Mouse (Mus musculus) liver, postnatal 0 days (tissue): ENCODE data around the gene Fcf1.

ENCODE experiments used
- CTCF ChIP-seq: sonication (generic); IDR thresholded peaks from 2 replicates; pipeline ENCODE4 v1.5.1; 2016; ENCODE audit warnings: antibody characterized with exemption, low read depth
- EP300 ChIP-seq: IDR thresholded peaks from 2 replicates; pipeline ENCODE4 v1.6.1; 2016; ENCODE audit warnings: antibody characterized with exemption, low read depth, mild to moderate bottlenecking

DNA sequence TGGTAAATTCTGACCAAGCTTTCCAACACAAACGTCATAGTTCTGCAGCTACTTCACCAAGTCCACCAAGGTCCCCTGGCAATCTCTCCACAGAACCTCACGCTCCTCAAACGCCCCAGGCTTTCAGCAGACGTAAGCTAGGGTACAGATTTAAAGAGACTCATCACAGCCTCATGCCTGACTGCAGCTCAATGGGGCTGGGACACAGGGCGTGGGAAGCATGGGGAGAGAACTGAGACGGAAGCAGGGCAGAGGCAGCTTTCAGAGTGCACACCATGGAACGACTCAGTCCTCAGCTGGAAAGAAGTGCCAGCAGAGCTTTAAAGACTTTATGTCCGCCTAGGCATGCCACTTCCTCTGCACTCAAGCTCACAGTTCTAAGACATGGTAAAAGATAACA lies 19.2 kb upstream of the Fcf1 start:
- TF ChIP-seq CTCF (no peak), EP300 (no peak)
